ENCODE assay signal across 22 mouse cellular contexts in genomic region chr11:106707085-106707484, GRCm38 (mm10). TPM values are rescaled to one million over a fixed set of nuclear protein-coding genes. Genes with fewer than 3 reads are reported as not detected.
A peak's percentile ranks its signal among the peaks of the same experiment; 100 is the strongest.
DNase-seq lines count a peak whose midpoint lies in the region; ATAC-seq and TF ChIP-seq lines count a peak whose summit lies in the region.
"Had no signal": no experiment of that assay in that cellular context is flagged by ENCODE, and none has a peak within 500 bp of the region (broad histone marks: within the 10 kb centered on the region; RNA-seq: fewer than 3 reads in every experiment).

No protein-coding gene starts in this region.

- TF ChIP-seq CTCF in gastrocnemius, adult 2 months (IDR thresholded peaks at IDR 0.05), result no peak
- TF ChIP-seq CTCF in ES-Bruce4 (IDR thresholded peaks at IDR 0.05; ENCODE audit: low read depth, low read length), result no peak

- WGBS in lung, embryonic 16.5 days, result 55% methylated on average over 8 of the region's 8 CpGs

- peak; percentile 34; the same call in 1 of the 2 replicates for ATAC-seq in lung, embryonic 16.5 days (ENCODE audit: low read depth)
- ATAC-seq: forebrain, embryonic 14.5 days; hindbrain, postnatal 0 days had no signal

- peaks cover 14% of the 10 kb centered on the region for H3K4me1 ChIP-seq in lung, embryonic 16.5 days (replicated peaks; ENCODE audit: control insufficient read depth, insufficient read depth, low read length)
- peaks cover 15% of the 10 kb centered on the region for H3K4me1 ChIP-seq in ES-Bruce4 (ENCODE audit: control insufficient read depth, insufficient read depth, low read length)

- intact Hi-C loops in gastrocnemius, adult 2 months (cut with DNase I), result no loop called here
- intact Hi-C loops in left cerebral cortex, postnatal 4 days (cut with DNase I), result no loop called here

- H3K27ac ChIP-seq in gastrocnemius, adult 2 months, result peak overlapping the region; percentile 87; the same call in 1 of the 2 replicates
- H3K27ac ChIP-seq in lung, embryonic 16.5 days (ENCODE audit: low read length), result no peak overlapping the region
- peak overlapping the region; percentile 35; the same call in 1 of the 2 replicates for H3K27ac ChIP-seq in ES-Bruce4 (ENCODE audit: insufficient read depth, low read length)
- H3K27ac ChIP-seq: embryonic facial prominence, embryonic 15.5 days; forebrain, embryonic 10.5 days; heart, embryonic 10.5 days; heart, embryonic 15.5 days; hindbrain, embryonic 13.5 days; hindbrain, postnatal 0 days had no signal

- TF ChIP-seq EP300 in ES-Bruce4 (IDR thresholded peaks at IDR 0.05; ENCODE audit: insufficient read depth, low read depth, low read length), result no peak

- DNase-seq in gastrocnemius, adult 2 months, result no peak
- DNase-seq in gastrocnemius, postnatal 4 days (ENCODE audit: low spot score in 2 of 2), result no peak
- DNase-seq in lung, postnatal 36 days, result no peak
- no peak for DNase-seq in left cerebral cortex, postnatal 4 days
- no peak for DNase-seq in adrenal gland, postnatal 14 days
- DNase-seq: adrenal gland, postnatal 10 days; cerebellum, adult 18-20 months; cerebellum, adult 9-11 months; cerebellum, postnatal 36 days; gastrocnemius, postnatal 10 days; heart, postnatal 14 days had no signal

- H3K9ac ChIP-seq in lung, embryonic 16.5 days (ENCODE audit: low read length), result no peak overlapping the region
- H3K9ac ChIP-seq in ES-Bruce4 (ENCODE audit: low read depth, poor library complexity, severe bottlenecking), result no peak overlapping the region
- H3K9ac ChIP-seq: embryonic facial prominence, embryonic 15.5 days; heart, embryonic 15.5 days; hindbrain, embryonic 13.5 days had no signal

- H3K27me3 ChIP-seq in lung, embryonic 16.5 days (ENCODE audit: control insufficient read depth, insufficient read depth, low read depth, low read length), result no peaks in the 10 kb centered on the region
- no peaks in the 10 kb centered on the region for H3K27me3 ChIP-seq in ES-Bruce4 (ENCODE audit: control insufficient read depth, insufficient read depth, low read length, poor library complexity, severe bottlenecking)
- H3K27me3 ChIP-seq: embryonic facial prominence, embryonic 15.5 days; heart, embryonic 15.5 days; hindbrain, embryonic 13.5 days had no signal

- no peak overlapping the region for H3K4me2 ChIP-seq in lung, embryonic 16.5 days (ENCODE audit: low read depth, low read length)
- H3K4me2 ChIP-seq: embryonic facial prominence, embryonic 15.5 days; hindbrain, embryonic 13.5 days had no signal

- no peak for TF ChIP-seq POLR2A in ES-Bruce4 (IDR thresholded peaks at IDR 0.05; ENCODE audit: insufficient read depth, low read length)

- H3K4me3 ChIP-seq in gastrocnemius, adult 2 months, result peak overlapping the region; percentile 72
- H3K4me3 ChIP-seq in lung, embryonic 16.5 days (ENCODE audit: low read length), result no peak overlapping the region
- H3K4me3 ChIP-seq in ES-Bruce4 (ENCODE audit: low read depth, low read length), result no peak overlapping the region
- H3K4me3 ChIP-seq: embryonic facial prominence, embryonic 15.5 days; erythroblast, embryonic 14.5 days; forebrain, embryonic 10.5 days; heart, embryonic 10.5 days; heart, embryonic 15.5 days; hindbrain, embryonic 13.5 days had no signal

- H3K9me3 ChIP-seq in lung, embryonic 16.5 days (ENCODE audit: control insufficient read depth, low read length), result no peaks in the 10 kb centered on the region
- 0 out of 2 replicates have a peak, but pooled peaks cover 2% of the 10 kb centered on the region for H3K9me3 ChIP-seq in ES-Bruce4 (replicated peaks; ENCODE audit: control insufficient read depth, insufficient read depth, low read length, poor library complexity, severe bottlenecking)
- H3K9me3 ChIP-seq: embryonic facial prominence, embryonic 15.5 days; forebrain, embryonic 10.5 days; G1E; heart, embryonic 10.5 days; heart, embryonic 15.5 days; hindbrain, embryonic 13.5 days had no signal

- H3K36me3 ChIP-seq in lung, embryonic 16.5 days (ENCODE audit: control insufficient read depth, insufficient read depth, low read length), result no peaks in the 10 kb centered on the region; the same call in 1 of the 2 replicates
- H3K36me3 ChIP-seq in ES-Bruce4 (ENCODE audit: control insufficient read depth, insufficient read depth, low read length, poor library complexity, severe bottlenecking), result no peaks in the 10 kb centered on the region
- H3K36me3 ChIP-seq: embryonic facial prominence, embryonic 15.5 days; forebrain, embryonic 10.5 days; G1E; heart, embryonic 15.5 days; hindbrain, embryonic 13.5 days had no signal

RNA-seq across cellular contexts. Expression of gene Pecam1, which starts 43.3 kb away (rescaled TPM):
- total RNA-seq in gastrocnemius, adult 2 months (2021), result 10 to 100 TPM; 37.1 to 43.8 TPM
- 100 to 1,000 TPM; 123 to 126 TPM for total RNA-seq in gastrocnemius, postnatal 4 days (2021)
- 140 and 151 TPM in 2 replicates for polyA plus RNA-seq in lung, embryonic 16.5 days (2015; fragmentation: Nextera tagmentation; extraction: Ambion mirVana)
- polyA plus RNA-seq in ES-Bruce4 (2011; ENCODE audit: insufficient read depth, insufficient read length, low read depth, missing spikeins), result 21.6 and 24.3 TPM in 2 replicates
- total RNA-seq in left cerebral cortex, postnatal 4 days (2021), result 10 to 100 TPM; 17.7 TPM
- 110 and 152 TPM in 2 replicates for total RNA-seq in adrenal gland, postnatal 14 days (2021)
- polyA plus RNA-seq: erythroblast, embryonic 14.5 days; G1E had no signal

RNA-seq across cellular contexts. Expression of gene Milr1, which starts 43.9 kb away (rescaled TPM):
- not detected for total RNA-seq in gastrocnemius, adult 2 months (2021)
- 1 to 10 TPM; 1.1 to 1.8 TPM for total RNA-seq in gastrocnemius, postnatal 4 days (2021)
- polyA plus RNA-seq in lung, embryonic 16.5 days (2015; fragmentation: Nextera tagmentation; extraction: Ambion mirVana), result 1.9 and 2.2 TPM in 2 replicates
- 0.40 and 1.2 TPM in 2 replicates for polyA plus RNA-seq in ES-Bruce4 (2011; ENCODE audit: insufficient read depth, insufficient read length, low read depth, missing spikeins)
- under 1 TPM; 0.56 to 0.93 TPM for total RNA-seq in left cerebral cortex, postnatal 4 days (2021)
- 0.67 and 1.9 TPM in 2 replicates for total RNA-seq in adrenal gland, postnatal 14 days (2021)
- total RNA-seq: hindbrain, postnatal 0 days had no signal
- polyA plus RNA-seq: erythroblast, embryonic 14.5 days had no signal
